Mouse (Mus musculus) common myeloid progenitor, adult 5-6 weeks (primary cell): Measurements from ENCODE around the gene Fer. TPM values are rescaled to one million over a fixed set of nuclear protein-coding genes. Genes with fewer than 3 reads are reported as not detected.

Experiments
- ATAC-seq: replicated peaks from 2 replicates; pipeline ENCODE4 v1.8.0; 2016; ENCODE audit warnings: low read depth, mild to moderate bottlenecking, moderate TSS enrichment, inconsistent platforms; ENCODE audit not compliant: poor library complexity, severe bottlenecking
- total RNA-seq: library from RNA; stranded (forward); fragments of 200-1000, 187-1606 nt; gene quantifications from 2 replicates; pipeline ENCODE4 v1.2.3, GENCODE M21; 2017

The Fer gene
- total RNA-seq, 1 experiment from 2014 or later, result 13.6 TPM

DNA sequence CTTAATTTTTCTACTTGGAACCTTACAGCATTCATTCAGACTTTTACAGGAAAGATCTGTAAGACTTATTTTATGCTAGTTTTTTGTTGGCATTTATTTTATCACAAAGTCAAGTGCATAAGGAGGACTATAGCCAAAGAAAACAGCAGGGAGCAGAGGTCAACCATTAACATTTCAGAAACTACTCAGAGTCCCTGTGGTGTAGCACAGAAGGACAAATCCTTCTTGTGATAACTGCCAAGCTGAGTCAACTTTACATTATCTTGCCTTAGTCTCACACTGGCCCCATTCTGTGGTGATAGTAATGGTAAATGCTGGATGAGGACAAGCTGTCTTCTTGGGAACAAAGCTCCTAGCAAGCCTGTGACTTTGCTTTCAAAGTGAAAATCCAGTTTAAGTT lies 197.7 kb downstream of the Fer start:
- no peak for ATAC-seq

DNA sequence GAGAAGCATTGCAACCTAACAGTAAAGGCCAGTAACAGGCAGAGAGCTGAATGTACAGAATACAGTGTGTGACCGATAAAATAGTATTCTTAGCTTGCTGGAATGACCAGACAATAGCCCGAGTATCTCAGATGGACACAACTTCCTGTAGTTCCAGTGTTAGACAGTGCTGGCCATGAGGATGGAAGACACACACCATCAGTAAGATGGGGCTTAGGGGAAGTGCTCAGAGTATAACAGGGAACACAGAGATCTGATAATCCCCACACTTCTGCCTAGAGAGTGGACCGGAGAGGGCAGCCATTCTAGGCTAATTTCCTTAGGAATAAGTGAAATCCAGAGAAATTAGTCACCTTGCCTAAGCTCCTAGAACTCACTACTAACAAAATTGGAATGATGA lies 202.4 kb downstream of the Fer start:
- ATAC-seq, result no peak

DNA sequence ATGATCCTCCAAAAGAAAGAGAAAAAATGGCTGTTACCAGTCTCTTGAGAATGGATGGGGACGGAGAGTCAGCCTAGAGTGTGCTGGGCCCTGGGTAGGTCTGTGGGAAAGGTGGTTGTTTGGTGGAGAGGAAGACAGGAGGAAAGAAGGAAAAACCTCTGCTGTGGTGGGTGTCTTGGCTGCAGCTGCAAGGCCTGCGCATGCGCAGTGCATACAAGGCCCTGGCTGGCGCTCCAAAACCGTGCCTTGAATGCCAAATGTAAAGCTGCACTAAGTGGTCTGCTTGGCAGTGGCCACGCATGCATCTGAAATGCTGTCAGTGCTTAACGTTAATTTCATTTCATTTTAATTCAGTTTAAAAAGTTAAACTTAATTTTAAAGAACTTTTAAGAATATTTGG lies 214.5 kb downstream of the Fer start:
- no peak for ATAC-seq

DNA sequence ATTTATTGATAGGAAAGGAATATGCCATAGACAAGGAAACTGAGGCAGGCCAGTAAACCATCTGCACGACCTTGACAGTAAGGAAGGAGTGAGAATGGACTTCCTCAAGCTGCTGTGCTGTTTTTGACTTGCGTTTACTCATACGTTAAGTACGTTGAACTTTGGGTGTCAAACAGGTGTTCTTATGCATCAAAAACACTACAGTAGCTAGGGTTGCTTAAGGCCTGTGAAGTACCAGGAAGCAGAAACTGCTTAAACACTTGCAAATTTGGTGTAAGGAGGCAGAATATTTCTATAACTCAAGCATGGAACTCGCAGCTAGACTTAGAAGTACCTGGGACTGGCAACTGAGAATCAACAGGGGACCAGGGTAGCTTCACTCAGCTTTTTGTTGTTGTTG lies 221.9 kb downstream of the Fer start:
- no peak for ATAC-seq

DNA sequence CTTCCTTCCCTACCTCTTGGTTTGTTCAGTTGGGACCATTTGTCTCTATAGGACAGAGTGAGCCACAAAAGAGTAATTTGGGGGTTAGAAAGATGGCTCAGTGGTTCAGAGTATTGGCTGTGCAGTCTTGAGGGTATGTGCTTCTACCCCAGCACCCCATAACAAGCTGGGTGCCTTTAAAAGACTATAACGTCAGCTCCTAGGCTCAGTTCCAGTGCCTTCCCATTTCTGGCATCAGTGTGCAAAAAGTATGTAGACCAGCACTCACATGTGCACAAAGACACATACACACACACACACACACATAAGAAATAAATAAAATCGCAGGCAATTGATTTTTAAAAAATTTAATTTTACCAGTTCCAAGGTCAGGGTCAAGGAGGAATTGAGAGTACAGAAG lies 222.6 kb downstream of the Fer start:
- no peak for ATAC-seq

GRCm38 (mm10) chr17:64086875-64087608 lies 224.2 kb downstream of the Fer start:
- ATAC-seq, result no peak

- no peak for ATAC-seq
Measured at GRCm38 (mm10) chr17:64087871-64088270, 225.0 kb downstream of the Fer start.

DNA sequence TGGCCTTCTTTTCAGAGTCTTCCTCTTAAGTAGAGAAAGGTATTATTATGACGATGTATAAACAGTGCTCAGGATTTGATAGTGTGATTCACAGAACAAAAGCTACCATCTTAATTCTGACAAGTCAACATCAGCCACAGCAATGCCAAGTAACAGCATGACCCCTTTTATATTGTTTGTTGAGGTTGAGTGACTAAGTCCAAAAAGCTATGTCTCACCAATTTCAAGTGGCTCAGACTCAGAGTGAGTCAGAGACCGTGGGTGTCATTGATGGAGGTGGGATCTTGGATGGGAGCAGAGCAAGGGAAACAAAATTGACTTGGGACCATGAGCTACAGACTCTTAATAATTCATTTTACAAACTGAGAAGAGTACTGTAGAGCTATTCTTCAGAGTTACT lies 230.9 kb downstream of the Fer start:
- ATAC-seq, result no peak

DNA sequence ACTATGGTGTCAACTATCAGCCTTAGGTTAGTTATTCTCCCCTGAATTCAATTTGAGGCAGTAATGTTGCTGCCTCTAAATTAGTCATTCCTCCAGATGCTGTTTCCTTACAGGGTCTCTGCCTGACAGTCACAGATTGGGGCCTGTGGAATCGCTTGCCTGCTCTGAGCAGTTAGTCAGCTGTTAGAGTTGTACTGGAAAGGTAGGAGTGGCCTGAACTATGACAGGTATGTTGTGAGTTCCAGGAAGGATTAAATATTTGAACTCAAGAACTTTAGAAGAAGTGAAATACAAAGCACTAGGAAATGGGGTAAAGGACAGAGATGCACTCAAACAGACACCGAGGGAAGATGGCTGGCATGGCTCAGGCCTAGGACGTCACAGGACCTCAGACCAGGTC lies 233.9 kb downstream of the Fer start:
- ATAC-seq, result no peak

DNA sequence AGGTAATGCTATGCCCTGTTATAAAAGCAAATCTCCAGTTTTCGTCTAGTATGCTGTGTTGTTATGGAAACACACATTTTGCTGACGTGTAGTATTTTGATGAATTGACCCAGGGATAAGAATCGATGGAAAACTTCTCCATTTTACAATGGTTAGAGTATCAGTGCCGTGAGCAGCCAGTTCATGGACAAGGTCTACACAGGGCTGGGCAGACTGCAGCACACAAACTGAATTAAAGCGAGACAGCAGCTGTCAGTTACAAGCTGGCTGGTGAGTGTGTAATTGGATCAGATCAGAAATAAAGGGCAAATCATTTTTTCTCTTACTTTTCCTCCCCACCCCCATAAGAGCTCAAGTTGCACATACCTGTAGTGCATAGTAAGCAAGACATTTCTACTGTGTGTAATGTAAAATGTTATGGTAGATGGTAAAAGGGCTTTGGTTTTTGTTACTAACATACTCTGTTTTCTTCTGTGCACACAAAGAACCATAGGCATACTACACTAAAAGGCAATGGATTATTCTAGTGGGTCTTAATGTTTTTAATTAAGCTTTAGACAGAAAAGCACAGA lies 235.0 kb downstream of the Fer start:
- ATAC-seq, result no peak

DNA sequence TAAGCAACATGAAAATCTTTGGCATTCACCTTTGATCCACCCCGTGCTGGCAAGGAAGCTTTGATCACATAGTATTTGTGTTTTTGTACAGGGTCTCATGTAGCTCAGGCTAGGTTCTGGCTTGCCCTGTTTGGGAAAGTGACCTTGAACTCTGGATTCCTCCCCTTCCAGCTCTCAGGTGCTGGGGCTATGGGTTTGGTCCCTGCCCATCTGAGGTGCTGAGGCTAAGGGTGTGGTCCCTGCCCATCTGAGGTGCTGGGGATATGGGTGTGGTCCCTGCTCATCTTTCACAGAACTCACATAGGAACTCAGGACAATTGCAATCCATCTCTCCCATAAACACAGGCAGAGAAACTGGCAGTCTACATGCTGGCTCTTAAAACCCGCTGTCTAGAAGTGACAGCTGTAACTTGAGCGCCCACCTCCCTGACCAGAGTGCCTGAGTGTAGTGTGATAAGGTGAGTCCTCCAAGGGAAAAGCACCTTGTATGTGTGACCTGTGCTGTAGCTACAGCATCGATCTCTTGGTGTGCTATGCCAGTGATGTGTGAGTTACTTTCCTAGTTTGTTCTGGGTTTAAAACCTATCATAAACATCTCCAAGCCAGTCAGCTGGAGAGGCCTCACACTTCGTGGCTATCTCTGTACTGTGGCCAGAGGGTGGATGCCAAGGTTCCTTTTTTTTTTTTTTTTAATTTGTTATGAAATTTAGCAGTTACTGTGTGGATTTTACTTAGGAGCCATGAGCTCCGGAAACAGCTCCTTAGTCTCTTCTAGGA lies 236.7 kb downstream of the Fer start:
- peak; percentile 42; the same call in 1 of the 2 replicates for ATAC-seq

DNA sequence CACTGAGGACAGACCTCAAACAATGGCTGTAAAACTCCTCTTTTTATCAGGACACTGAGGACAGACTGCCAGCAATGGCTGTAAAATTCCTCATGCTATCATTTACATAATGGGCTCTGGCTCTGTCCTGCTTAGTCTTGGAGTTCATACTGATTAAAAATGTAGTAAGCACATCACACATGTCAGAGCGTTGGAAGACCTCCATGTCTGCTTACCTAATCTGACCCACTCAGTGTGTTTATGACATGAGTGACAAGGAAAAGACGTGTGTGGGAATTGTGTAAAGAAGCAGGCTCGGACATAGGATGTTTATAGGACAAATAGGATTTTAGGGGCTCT lies 237.3 kb downstream of the Fer start:
- ATAC-seq, result 0 out of 2 replicates have a peak, but pooled peaks have one; percentile 11

GRCm38 (mm10) chr17:64108773-64109172 lies 245.9 kb downstream of the Fer start:
- no peak for ATAC-seq

DNA sequence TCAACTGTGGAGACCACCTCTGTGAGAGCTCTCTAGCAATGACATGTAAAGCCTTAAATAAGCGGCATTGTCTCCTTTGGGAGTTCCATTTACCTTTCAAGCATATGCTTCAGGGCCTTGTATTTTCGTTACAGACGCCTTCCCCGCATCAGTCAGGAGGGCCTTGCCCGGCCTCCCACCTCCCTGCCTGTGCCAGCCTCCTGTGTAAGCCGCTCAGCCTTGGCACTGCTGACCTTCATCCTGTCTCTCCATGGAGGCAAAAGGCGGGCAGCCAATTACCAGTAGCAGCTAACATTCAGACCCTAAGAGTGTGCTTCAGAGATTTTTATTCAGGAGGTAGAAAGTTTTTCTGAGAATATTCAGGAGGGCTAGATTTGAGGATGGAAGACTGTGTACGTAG lies 247.0 kb downstream of the Fer start:
- no peak for ATAC-seq

- ATAC-seq, result no peak
Measured at GRCm38 (mm10) chr17:64113625-64114024, 250.8 kb downstream of the Fer start.

DNA sequence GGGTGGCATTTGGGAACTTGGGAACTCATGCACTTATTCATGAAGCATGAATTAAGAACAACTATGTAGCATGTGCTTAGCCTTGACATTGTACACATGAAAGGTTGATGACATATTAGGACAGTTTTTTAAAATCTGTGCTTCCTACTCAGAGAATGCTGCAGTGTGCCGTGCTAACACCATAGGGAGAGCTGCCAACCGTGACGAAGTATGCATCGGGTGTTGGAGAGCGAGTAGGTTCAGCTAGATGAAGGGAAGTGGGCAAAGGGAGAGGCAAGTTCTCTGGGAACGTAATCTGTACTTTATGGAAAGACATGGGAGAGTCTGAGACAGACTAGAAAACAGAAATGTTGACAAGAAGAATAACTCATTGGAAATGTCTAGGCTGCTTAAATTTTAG lies 253.9 kb downstream of the Fer start:
- no peak for ATAC-seq

- ATAC-seq, result no peak
Measured at GRCm38 (mm10) chr17:64119697-64120288, 256.9 kb downstream of the Fer start.

GRCm38 (mm10) chr17:64122556-64122955 lies 259.7 kb downstream of the Fer start:
- ATAC-seq, result no peak

GRCm38 (mm10) chr17:64123732-64124131 lies 260.9 kb downstream of the Fer start:
- ATAC-seq, result no peak

GRCm38 (mm10) chr17:64126904-64127303 lies 264.0 kb downstream of the Fer start:
- ATAC-seq, result no peak

GRCm38 (mm10) chr17:64129750-64130149 lies 266.9 kb downstream of the Fer start:
- no peak for ATAC-seq
